Mouse (Mus musculus) olfactory bulb, adult 2 months (tissue): ENCODE data around the gene Dnm2.

Source experiments
- CTCF ChIP-seq: fragments of 200-500 bp; IDR thresholded peaks from 2 replicates; pipeline ENCODE4 v1.5.1; 2012; ENCODE audit warnings: low read depth, mild to moderate bottlenecking, low read length, moderate library complexity; ENCODE audit not compliant: insufficient read depth
- POLR2A ChIP-seq: fragments of 200-500 bp; IDR thresholded peaks from 2 replicates; pipeline ENCODE4 v1.6.1; 2012; ENCODE audit warnings: mild to moderate bottlenecking, low read depth, low read length, moderate library complexity; ENCODE audit not compliant: insufficient read depth

- TF ChIP-seq CTCF (no peak), POLR2A (no peak)
These were observed 29.0 kb upstream of the Dnm2 start for GRCm38 (mm10) chr9:21395692-21396091.
